19 mouse cellular contexts compared by ENCODE assay signal in the genomic region with DNA sequence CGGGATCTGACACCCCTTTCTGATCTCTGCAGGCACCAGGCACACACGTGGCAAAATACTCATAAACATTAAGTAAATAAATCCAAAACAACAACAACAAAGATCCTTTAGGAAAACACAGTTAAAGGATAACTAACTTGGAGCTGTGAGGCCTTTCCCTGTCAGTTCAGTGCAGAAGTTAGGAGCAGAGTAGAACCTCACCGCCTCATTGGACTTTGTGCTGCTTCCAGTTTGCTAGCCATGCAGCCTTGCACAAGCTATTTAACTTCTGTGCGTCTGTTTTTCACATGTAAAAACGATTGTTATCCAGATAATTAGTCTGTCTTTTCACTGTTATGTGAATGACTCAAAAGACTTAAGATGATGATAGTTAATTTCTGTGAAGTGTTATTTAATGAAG. TPM values are rescaled to one million over a fixed set of nuclear protein-coding genes. Genes with fewer than 3 reads are reported as not detected.
DNase-seq lines count a peak whose midpoint lies in the region; ATAC-seq and TF ChIP-seq lines count a peak whose summit lies in the region.
"Had no signal": no experiment of that assay in that cellular context is flagged by ENCODE, and none has a peak within 500 bp of the region (broad histone marks: within the 10 kb centered on the region; RNA-seq: fewer than 3 reads in every experiment).

No protein-coding gene starts in this region.

- peak overlapping the region; percentile 89 for H3K27ac ChIP-seq in liver, adult 2 months (replicated peaks; ENCODE audit: insufficient read depth, low read depth, low read length)
- H3K27ac ChIP-seq in liver, embryonic 11.5 days (ENCODE audit: low read depth, low read length): no peak overlapping the region
- peak overlapping the region; percentile 13; the same call in 1 of the 2 replicates for H3K27ac ChIP-seq in kidney, embryonic 15.5 days
- H3K27ac ChIP-seq in liver, embryonic 16.5 days (ENCODE audit: low read length): peak overlapping the region; percentile 48
- H3K27ac ChIP-seq: forebrain, embryonic 13.5 days; hindbrain, postnatal 0 days; limb, embryonic 12.5 days; midbrain, embryonic 13.5 days had no signal

- ATAC-seq in liver, embryonic 11.5 days (replicated peaks; ENCODE audit: low FRiP score): no peak
- no peak for ATAC-seq in kidney, embryonic 15.5 days (replicated peaks; ENCODE audit: low FRiP score)
- ATAC-seq in liver, embryonic 16.5 days (ENCODE audit: low read depth): peak; percentile 38; the same call in 1 of the 2 replicates
- ATAC-seq: activated CD4-positive, CD25-positive, alpha-beta regulatory T cell, adult 4 months; forebrain, embryonic 13.5 days; hindbrain, postnatal 0 days; midbrain, embryonic 13.5 days had no signal

- H3K9me3 ChIP-seq in liver, embryonic 11.5 days (ENCODE audit: control insufficient read depth, low read length): no peaks in the 10 kb centered on the region
- H3K9me3 ChIP-seq in kidney, embryonic 15.5 days (replicated peaks): no peaks in the 10 kb centered on the region
- H3K9me3 ChIP-seq in liver, embryonic 16.5 days (replicated peaks; ENCODE audit: control insufficient read depth, low read length): no peaks in the 10 kb centered on the region
- H3K9me3 ChIP-seq: forebrain, embryonic 13.5 days; limb, embryonic 12.5 days; midbrain, embryonic 13.5 days had no signal

- peak overlapping the region; percentile 35; the same call in 1 of the 2 replicates for H3K4me3 ChIP-seq in liver, adult 2 months (ENCODE audit: insufficient read depth, low read depth, low read length)
- no peak overlapping the region for H3K4me3 ChIP-seq in liver, embryonic 11.5 days (ENCODE audit: low read depth, low read length)
- H3K4me3 ChIP-seq in kidney, embryonic 15.5 days (replicated peaks): no peak overlapping the region
- no peak overlapping the region for H3K4me3 ChIP-seq in liver, embryonic 16.5 days (ENCODE audit: low read depth, low read length)
- H3K4me3 ChIP-seq: forebrain, embryonic 13.5 days; limb, embryonic 12.5 days; midbrain, embryonic 13.5 days had no signal

- H3K79me2 ChIP-seq in liver, adult 2 months (ENCODE audit: control insufficient read depth, insufficient read depth, low read length): no peaks in the 10 kb centered on the region; the same call in 1 of the 2 replicates

- no peak for TF ChIP-seq CTCF in liver, adult 2 months (IDR thresholded peaks at IDR 0.05; ENCODE audit: low read depth, low read length)

- 25% methylated on average over 5 of the region's 5 CpGs for WGBS in liver, adult 2 months
- WGBS in liver, embryonic 11.5 days: 79% methylated on average over 5 of the region's 5 CpGs
- 76% methylated on average over 5 of the region's 5 CpGs for WGBS in kidney, embryonic 15.5 days
- 69% methylated on average over 5 of the region's 5 CpGs for WGBS in liver, embryonic 16.5 days (ENCODE audit: insufficient replicate concordance)

- peaks cover 2% of the 10 kb centered on the region; the same call in 1 of the 2 replicates for H3K4me1 ChIP-seq in liver, adult 2 months (ENCODE audit: control insufficient read depth, insufficient read depth, low read length)
- peaks cover 22% of the 10 kb centered on the region for H3K4me1 ChIP-seq in liver, embryonic 11.5 days (replicated peaks; ENCODE audit: control insufficient read depth, insufficient read depth, low read length)
- H3K4me1 ChIP-seq in kidney, embryonic 15.5 days: no peaks in the 10 kb centered on the region
- H3K4me1 ChIP-seq in liver, embryonic 16.5 days (ENCODE audit: control insufficient read depth, low read depth, low read length): peaks cover 21% of the 10 kb centered on the region
- H3K4me1 ChIP-seq: forebrain, embryonic 13.5 days; midbrain, embryonic 13.5 days had no signal

- H3K27me3 ChIP-seq in liver, adult 2 months (ENCODE audit: control insufficient read depth, insufficient read depth, low read length): no peaks in the 10 kb centered on the region
- no peaks in the 10 kb centered on the region for H3K27me3 ChIP-seq in liver, embryonic 11.5 days (replicated peaks; ENCODE audit: control insufficient read depth, insufficient read depth, low read length)
- no peaks in the 10 kb centered on the region for H3K27me3 ChIP-seq in kidney, embryonic 15.5 days
- H3K27me3 ChIP-seq in liver, embryonic 16.5 days (ENCODE audit: control insufficient read depth, insufficient read depth, low read depth, low read length): no peaks in the 10 kb centered on the region
- H3K27me3 ChIP-seq: forebrain, embryonic 13.5 days; limb, embryonic 12.5 days; midbrain, embryonic 13.5 days had no signal

- peak overlapping the region; percentile 28; the same call in 1 of the 2 replicates for H3K9ac ChIP-seq in liver, adult 2 months (ENCODE audit: low read depth, low read length)
- no peak overlapping the region for H3K9ac ChIP-seq in liver, embryonic 11.5 days (ENCODE audit: low read depth, low read length)
- no peak overlapping the region for H3K9ac ChIP-seq in kidney, embryonic 15.5 days
- no peak overlapping the region for H3K9ac ChIP-seq in liver, embryonic 16.5 days (ENCODE audit: low read depth, low read length)
- H3K9ac ChIP-seq: forebrain, embryonic 13.5 days; limb, embryonic 12.5 days; lung, embryonic 14.5 days; midbrain, embryonic 13.5 days had no signal

- no peak for TF ChIP-seq POLR2A in liver, adult 2 months (IDR thresholded peaks at IDR 0.05; ENCODE audit: extremely low read depth, insufficient read depth, low read length)

- H3K36me3 ChIP-seq in liver, adult 2 months (ENCODE audit: control insufficient read depth, insufficient read depth, low read length): no peaks in the 10 kb centered on the region
- no peaks in the 10 kb centered on the region for H3K36me3 ChIP-seq in liver, embryonic 11.5 days (ENCODE audit: control insufficient read depth, insufficient read depth, low read length)
- H3K36me3 ChIP-seq in kidney, embryonic 15.5 days: no peaks in the 10 kb centered on the region; the same call in 1 of the 2 replicates
- no peaks in the 10 kb centered on the region for H3K36me3 ChIP-seq in liver, embryonic 16.5 days (ENCODE audit: control insufficient read depth, insufficient read depth)
- H3K36me3 ChIP-seq: midbrain, embryonic 13.5 days had no signal

- DNase-seq in liver, adult 2 months (ENCODE audit: extremely low read depth, low read depth, low spot score): peak; percentile 95
- no peak for DNase-seq in liver, embryonic 11.5 days (ENCODE audit: low spot score)
- peak; percentile 51 to 61 for DNase-seq in kidney, postnatal 25 days
- DNase-seq in adrenal gland, postnatal 4 days (ENCODE audit: low spot score in 2 of 2): no peak
- no peak for DNase-seq in T-cell, adult 2 months (ENCODE audit: low spot score)
- no peak for DNase-seq in gastrocnemius, postnatal 4 days (ENCODE audit: low spot score in 2 of 2)
- DNase-seq: adrenal gland, postnatal 10 days; cerebellum, adult 9-10 months; heart, adult 11 months; lung, embryonic 14.5 days; right cerebral cortex, postnatal 25 days had no signal

- H3K4me2 ChIP-seq in liver, embryonic 11.5 days: no peak overlapping the region
- H3K4me2 ChIP-seq in kidney, embryonic 15.5 days: no peak overlapping the region
- no peak overlapping the region for H3K4me2 ChIP-seq in liver, embryonic 16.5 days (ENCODE audit: low read depth, low read length)
- H3K4me2 ChIP-seq: forebrain, embryonic 13.5 days; heart, embryonic 11.5 days; limb, embryonic 12.5 days; lung, embryonic 14.5 days; midbrain, embryonic 13.5 days had no signal

RNA-seq across cellular contexts. Expression of a gene that starts 43.2 kb away (rescaled TPM):
- 12.3 and 13.2 TPM in 2 replicates for total RNA-seq in liver, adult 2 months (2014; rRNA removed)
- 1.8 and 2.6 TPM in 2 replicates for polyA plus RNA-seq in liver, adult 2 months (2012; rRNA removed)
- 6.5 and 8.5 TPM in 2 replicates for polyA plus RNA-seq in liver, embryonic 11.5 days (2014; fragmentation: Nextera tagmentation; extraction: Ambion mirVana)
- polyA plus RNA-seq in kidney, embryonic 15.5 days (2015; fragmentation: Nextera tagmentation; extraction: Ambion mirVana): 5.5 and 5.9 TPM in 2 replicates
- 1.7 and 1.8 TPM in 2 replicates for polyA plus RNA-seq in liver, embryonic 16.5 days (2015; fragmentation: Nextera tagmentation; extraction: Ambion mirVana)
- total RNA-seq in adrenal gland, postnatal 4 days (2021): 10 to 100 TPM; 16.7 to 18.2 TPM
- total RNA-seq in gastrocnemius, postnatal 4 days (2021): 10 to 100 TPM; 33.2 to 35.6 TPM

Comparison
In these comparisons a context has a peak if more than half of its experiments do, and no peak if none do; other contexts are left out.
1. DNase-seq: peak in liver, adult 2 months (single experiment) and kidney, postnatal 25 days (2 of 2); none in liver, embryonic 11.5 days (single experiment), adrenal gland, postnatal 4 days (0 of 2), T-cell, adult 2 months (single experiment) and gastrocnemius, postnatal 4 days (0 of 2).